Mouse (Mus musculus) c-Kit-negative CD71-positive TER-119-positive erythroid progenitor cells, embryonic 14.5 days (primary cell): ENCODE data around the gene Tomm34.

Source experiments
- DNase-seq: peaks from one replicate; pipeline ENCODE4 v3.0.0-alpha.2; 2013; ENCODE audit warnings: low read depth, low spot score

The Tomm34 gene

GRCm38 (mm10) chr2:164070765-164071436, at the start of gene Tomm34:
Gene Tomm34 (minus strand): TSS chr2:164071169.
- DNase-seq = peak; percentile 83

- no peak for DNase-seq
These were observed 48.5 kb upstream of the Tomm34 start for GRCm38 (mm10) chr2:164119503-164119902.

GRCm38 (mm10) chr2:164115531-164115930, 44.6 kb upstream of the Tomm34 start:
- no peak for DNase-seq

GRCm38 (mm10) chr2:164114051-164114450, 43.1 kb upstream of the Tomm34 start:
- DNase-seq = no peak

GRCm38 (mm10) chr2:164111546-164111945, 40.6 kb upstream of the Tomm34 start:
- DNase-seq = no peak

- DNase-seq = no peak
These were observed 37.5 kb upstream of the Tomm34 start for GRCm38 (mm10) chr2:164108501-164108900.

- no peak for DNase-seq
These were observed 36.3 kb upstream of the Tomm34 start for GRCm38 (mm10) chr2:164107125-164107874.

GRCm38 (mm10) chr2:164106287-164107035, 35.5 kb upstream of the Tomm34 start:
- no peak for DNase-seq

- peak; percentile 4 for DNase-seq
These were observed 32.5 kb upstream of the Tomm34 start for GRCm38 (mm10) chr2:164103501-164103900.

- no peak for DNase-seq
These were observed 31.4 kb upstream of the Tomm34 start for GRCm38 (mm10) chr2:164102366-164102765.

GRCm38 (mm10) chr2:164101936-164102335, 31.0 kb upstream of the Tomm34 start:
- DNase-seq = no peak

- DNase-seq = no peak
These were observed 27.8 kb upstream of the Tomm34 start for GRCm38 (mm10) chr2:164098603-164099250.

GRCm38 (mm10) chr2:164094152-164094551, 23.2 kb upstream of the Tomm34 start:
- DNase-seq = no peak

GRCm38 (mm10) chr2:164089508-164089907, 18.5 kb upstream of the Tomm34 start:
- no peak for DNase-seq

- DNase-seq = no peak
These were observed 16.5 kb upstream of the Tomm34 start for GRCm38 (mm10) chr2:164087416-164088017.

- no peak for DNase-seq
These were observed 13.4 kb upstream of the Tomm34 start for GRCm38 (mm10) chr2:164084342-164084700.

- no peak for DNase-seq
These were observed 12.8 kb upstream of the Tomm34 start for GRCm38 (mm10) chr2:164083609-164084341.

- DNase-seq = no peak
These were observed 11.2 kb upstream of the Tomm34 start for GRCm38 (mm10) chr2:164082175-164082574.

- DNase-seq = no peak
These were observed 10.6 kb upstream of the Tomm34 start for GRCm38 (mm10) chr2:164081577-164081976.

GRCm38 (mm10) chr2:164079488-164079887, 8.5 kb upstream of the Tomm34 start:
- DNase-seq = no peak

GRCm38 (mm10) chr2:164077875-164078274, 6.9 kb upstream of the Tomm34 start:
- no peak for DNase-seq
